14 mouse cellular contexts compared by ENCODE assay signal in the genomic region with DNA sequence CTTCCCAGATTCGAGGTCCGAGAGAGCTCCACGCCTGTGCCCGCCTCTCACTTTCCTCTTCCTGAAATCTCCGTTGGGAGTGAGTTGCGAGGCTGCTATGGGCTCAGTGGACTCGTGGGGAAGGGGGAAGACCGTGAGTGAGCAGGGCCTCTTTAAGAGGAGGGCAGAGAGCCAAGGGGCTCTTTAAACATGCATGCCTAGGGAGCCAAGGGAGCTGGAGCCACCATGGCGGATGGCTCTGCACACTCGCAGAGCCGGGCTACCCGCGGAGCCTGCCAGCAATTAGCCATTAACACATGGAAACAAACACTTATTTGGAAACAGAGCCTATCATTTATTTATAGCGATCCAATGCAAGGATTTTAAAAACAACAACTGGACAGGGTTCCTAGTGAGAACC.
A peak's percentile ranks its signal among the peaks of the same experiment; 100 is the strongest.
DNase-seq lines count a peak whose midpoint lies in the region; ATAC-seq and TF ChIP-seq lines count a peak whose summit lies in the region.
"Had no signal": no experiment of that assay in that cellular context is flagged by ENCODE, and none has a peak within 500 bp of the region (broad histone marks: within the 10 kb centered on the region; RNA-seq: fewer than 3 reads in every experiment).

No protein-coding gene starts in this region.

- 56% methylated on average over 14 of the region's 14 CpGs for WGBS in kidney, adult 2 months
- 40% methylated on average over 14 of the region's 14 CpGs for WGBS in neural tube, embryonic 13.5 days
- WGBS in olfactory bulb, adult 2 months: 25% methylated on average over 14 of the region's 14 CpGs

- peak; percentile 12 to 30 for DNase-seq in cerebellum, postnatal 14 days
- DNase-seq in cerebellum, adult 11-12 months: no peak
- peak; percentile 2 for DNase-seq in kidney, adult 2 months
- DNase-seq in kidney, postnatal 4 days: no peak
- no peak for DNase-seq in neural tube, embryonic 10.5 days (ENCODE audit: extremely low spot score, low spot score)
- DNase-seq in ovary, postnatal 10 days (ENCODE audit: low spot score): no peak
- DNase-seq: adrenal gland, postnatal 25 days; cerebellum, postnatal 36 days; heart, adult 2 months; liver, embryonic 13.5 days; lung, postnatal 14 days; right cerebral cortex, adult 18-20 months had no signal

- TF ChIP-seq POLR2A in kidney, adult 2 months (IDR thresholded peaks at IDR 0.05; ENCODE audit: low read depth, low read length): no peak
- TF ChIP-seq POLR2A in olfactory bulb, adult 2 months (IDR thresholded peaks at IDR 0.05; ENCODE audit: insufficient read depth, low read depth, low read length): no peak

- H3K9me3 ChIP-seq in neural tube, embryonic 13.5 days: no peaks in the 10 kb centered on the region
- H3K9me3 ChIP-seq: liver, embryonic 13.5 days had no signal

- no peaks in the 10 kb centered on the region for H3K36me3 ChIP-seq in kidney, adult 2 months (ENCODE audit: control insufficient read depth, insufficient read depth, low read length)
- H3K36me3 ChIP-seq in neural tube, embryonic 13.5 days: no peaks in the 10 kb centered on the region
- H3K36me3 ChIP-seq: liver, embryonic 13.5 days had no signal

- no peak overlapping the region for H3K9ac ChIP-seq in neural tube, embryonic 13.5 days
- H3K9ac ChIP-seq: liver, embryonic 13.5 days had no signal

- no peaks in the 10 kb centered on the region; the same call in 1 of the 2 replicates for H3K27me3 ChIP-seq in kidney, adult 2 months (replicated peaks; ENCODE audit: control insufficient read depth, insufficient read depth, low read length)
- H3K27me3 ChIP-seq in neural tube, embryonic 13.5 days: no peaks in the 10 kb centered on the region
- H3K27me3 ChIP-seq: liver, embryonic 13.5 days had no signal

- no peak for TF ChIP-seq CTCF in kidney, adult 2 months (conservative IDR thresholded peaks at IDR 0.05; ENCODE audit: insufficient read depth, insufficient read length, low read depth, low read length)
- no peak for TF ChIP-seq CTCF in olfactory bulb, adult 2 months (IDR thresholded peaks at IDR 0.05; ENCODE audit: insufficient read depth, low read depth, low read length)

- H3K4me3 ChIP-seq in kidney, adult 2 months (ENCODE audit: insufficient read depth, low read depth, low read length): no peak overlapping the region
- H3K4me3 ChIP-seq in neural tube, embryonic 13.5 days: no peak overlapping the region
- peak overlapping the region; percentile 9; the same call in 1 of the 2 replicates for H3K4me3 ChIP-seq in olfactory bulb, adult 2 months (ENCODE audit: insufficient read depth, low read depth, low read length)
- H3K4me3 ChIP-seq: heart, adult 2 months; liver, embryonic 13.5 days had no signal

- peak; percentile 78 for ATAC-seq in neural tube, embryonic 13.5 days (ENCODE audit: low read depth)

- peak overlapping the region; percentile 24; the same call in 1 of the 2 replicates for H3K4me2 ChIP-seq in neural tube, embryonic 13.5 days
- H3K4me2 ChIP-seq: liver, embryonic 13.5 days had no signal

- no peaks in the 10 kb centered on the region for H3K4me1 ChIP-seq in kidney, adult 2 months (ENCODE audit: control insufficient read depth, insufficient read depth, low read length)
- peaks cover 17% of the 10 kb centered on the region for H3K4me1 ChIP-seq in neural tube, embryonic 13.5 days (replicated peaks)
- H3K4me1 ChIP-seq in olfactory bulb, adult 2 months (ENCODE audit: control insufficient read depth, insufficient read depth, low read length): peaks cover 9% of the 10 kb centered on the region
- H3K4me1 ChIP-seq: liver, embryonic 13.5 days had no signal

- no peak overlapping the region for H3K27ac ChIP-seq in kidney, adult 2 months (ENCODE audit: insufficient read depth, low read depth, low read length)
- H3K27ac ChIP-seq in neural tube, embryonic 13.5 days (replicated peaks): peak overlapping the region; percentile 67; the same call in 1 of the 2 replicates
- H3K27ac ChIP-seq in olfactory bulb, adult 2 months (ENCODE audit: insufficient read depth, low read depth, low read length): no peak overlapping the region
- H3K27ac ChIP-seq: heart, adult 2 months; liver, embryonic 13.5 days had no signal

Comparison
In these comparisons a context has a peak if more than half of its experiments do, and no peak if none do; other contexts are left out.
1. DNase-seq: peak in cerebellum, postnatal 14 days (2 of 2) and kidney, adult 2 months (single experiment); none in cerebellum, adult 11-12 months (single experiment), kidney, postnatal 4 days (0 of 2), neural tube, embryonic 10.5 days (single experiment) and ovary, postnatal 10 days (single experiment).